Mouse (Mus musculus): ENCODE results near the gene Tdrd7.

Gene Tdrd7

DNA sequence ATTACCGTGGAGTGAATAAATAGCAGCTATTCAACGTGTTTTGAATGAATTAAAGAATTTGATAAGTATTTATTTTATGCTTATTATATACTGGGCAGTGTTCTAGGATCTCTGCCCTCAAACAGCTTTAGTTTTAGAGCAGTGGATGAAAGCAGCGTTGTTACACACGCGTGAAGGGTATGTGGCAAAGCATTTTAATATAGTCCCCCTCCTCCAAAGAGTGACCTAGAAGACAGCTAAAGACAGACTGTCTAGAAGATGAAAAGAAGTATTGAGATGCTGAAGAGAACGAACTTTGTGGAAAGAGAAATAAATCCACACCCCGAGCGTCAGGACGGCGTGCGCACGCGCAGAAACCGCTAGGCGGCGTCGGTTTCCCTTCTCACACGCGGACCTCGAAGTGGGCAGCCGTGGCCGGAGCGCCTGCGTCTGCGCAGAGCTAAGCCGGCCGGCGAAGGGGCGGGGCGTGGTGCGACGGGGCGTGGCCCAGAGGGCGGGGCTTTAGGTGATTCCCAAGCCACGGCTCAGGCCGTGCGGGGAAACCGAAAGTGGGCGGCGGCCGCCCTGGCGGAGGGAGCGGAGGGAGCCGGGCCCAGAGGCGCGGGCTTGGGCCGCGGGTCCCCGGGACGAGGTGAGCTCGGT, 6.8 kb downstream of the Tdrd7 start:
- DNase-seq (ENCODE audit: extremely low read depth, insufficient read length, low spot score): peak; percentile 99

DNA sequence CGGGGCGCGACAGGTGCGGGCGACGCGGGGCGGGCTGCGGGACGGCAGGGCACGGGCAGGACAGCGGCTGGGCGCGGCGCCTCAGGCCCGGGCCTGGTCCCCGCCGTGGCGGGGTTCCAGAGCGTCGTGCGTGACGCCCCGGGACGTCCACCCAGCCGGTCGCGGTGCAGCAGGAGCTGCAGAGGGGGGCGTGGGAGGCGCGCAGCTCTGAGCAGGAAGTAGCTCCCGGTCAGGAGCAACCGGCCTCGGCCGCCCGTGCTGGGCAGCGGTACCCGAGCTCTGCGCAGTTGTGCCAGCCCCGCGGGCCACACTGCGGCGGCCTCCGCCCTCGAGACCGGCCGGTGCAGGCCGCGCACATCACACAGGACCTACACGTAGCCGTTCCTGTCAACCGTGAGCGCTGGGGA, 7.3 kb downstream of the Tdrd7 start:
- peak; percentile 86 for DNase-seq (ENCODE audit: extremely low read depth, insufficient read length, low spot score)

DNA sequence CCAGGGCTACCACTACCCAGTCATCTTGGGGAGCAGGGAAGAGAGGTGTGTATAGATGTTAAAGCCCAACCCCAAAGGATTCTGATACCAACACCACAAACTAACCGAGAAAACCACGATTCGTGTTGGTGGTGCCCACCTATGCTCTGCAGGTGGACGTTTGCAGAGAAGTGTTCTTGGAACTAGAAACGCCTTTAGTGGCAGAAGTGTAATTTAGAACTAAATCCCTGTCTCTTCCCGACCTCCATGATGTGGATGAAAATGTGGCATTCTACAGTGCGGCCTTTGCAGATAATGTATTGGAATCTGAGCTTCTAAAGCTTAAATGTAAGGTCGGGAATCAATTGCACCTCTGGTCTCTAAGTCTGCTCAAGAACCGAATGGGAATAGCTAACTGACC, 7.8 kb downstream of the Tdrd7 start:
- no peak for DNase-seq (ENCODE audit: extremely low read depth, insufficient read length, low spot score)

DNA sequence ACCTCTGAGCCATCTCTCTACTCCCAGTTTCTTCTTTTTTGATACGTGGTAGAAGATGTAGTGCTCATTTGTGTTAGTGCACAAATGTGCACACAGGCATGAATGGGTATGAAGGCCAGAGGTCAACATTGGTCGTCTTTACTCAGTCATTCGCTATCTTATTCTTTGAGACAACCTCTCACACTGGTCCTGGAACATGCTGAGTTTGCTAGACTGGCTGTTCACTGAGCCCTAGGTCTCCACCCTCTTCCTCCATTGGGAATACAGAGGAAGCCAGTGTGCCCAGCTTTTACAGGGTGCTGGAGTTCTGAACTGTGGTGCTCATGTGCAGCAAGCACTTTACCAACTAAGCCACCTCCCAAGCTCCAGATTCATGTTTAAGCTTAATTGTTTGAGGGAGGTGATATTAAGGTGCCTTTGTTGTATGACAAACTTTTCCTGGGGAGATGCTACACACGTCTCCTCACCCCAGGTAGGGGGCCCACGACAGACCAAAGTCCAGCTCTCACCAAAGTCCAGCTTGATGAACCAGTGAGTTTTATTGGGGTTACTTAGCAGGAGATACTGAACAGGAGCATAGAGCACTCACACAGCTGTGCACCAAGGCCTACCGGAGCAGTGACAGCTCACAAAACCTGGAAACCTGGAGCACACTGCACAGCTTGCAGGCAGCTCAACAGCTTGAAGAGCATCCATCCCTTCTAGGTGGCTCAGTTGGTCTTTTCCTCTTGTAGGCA, 12.0 kb downstream of the Tdrd7 start:
- no peak for DNase-seq (ENCODE audit: extremely low read depth, insufficient read length, low spot score)

GRCm38 (mm10) chr4:45979916-45980315, 14.8 kb downstream of the Tdrd7 start:
- DNase-seq (ENCODE audit: extremely low read depth, insufficient read length, low spot score): no peak

GRCm38 (mm10) chr4:45981054-45981453, 15.9 kb downstream of the Tdrd7 start:
- DNase-seq (ENCODE audit: extremely low read depth, insufficient read length, low spot score): no peak

DNA sequence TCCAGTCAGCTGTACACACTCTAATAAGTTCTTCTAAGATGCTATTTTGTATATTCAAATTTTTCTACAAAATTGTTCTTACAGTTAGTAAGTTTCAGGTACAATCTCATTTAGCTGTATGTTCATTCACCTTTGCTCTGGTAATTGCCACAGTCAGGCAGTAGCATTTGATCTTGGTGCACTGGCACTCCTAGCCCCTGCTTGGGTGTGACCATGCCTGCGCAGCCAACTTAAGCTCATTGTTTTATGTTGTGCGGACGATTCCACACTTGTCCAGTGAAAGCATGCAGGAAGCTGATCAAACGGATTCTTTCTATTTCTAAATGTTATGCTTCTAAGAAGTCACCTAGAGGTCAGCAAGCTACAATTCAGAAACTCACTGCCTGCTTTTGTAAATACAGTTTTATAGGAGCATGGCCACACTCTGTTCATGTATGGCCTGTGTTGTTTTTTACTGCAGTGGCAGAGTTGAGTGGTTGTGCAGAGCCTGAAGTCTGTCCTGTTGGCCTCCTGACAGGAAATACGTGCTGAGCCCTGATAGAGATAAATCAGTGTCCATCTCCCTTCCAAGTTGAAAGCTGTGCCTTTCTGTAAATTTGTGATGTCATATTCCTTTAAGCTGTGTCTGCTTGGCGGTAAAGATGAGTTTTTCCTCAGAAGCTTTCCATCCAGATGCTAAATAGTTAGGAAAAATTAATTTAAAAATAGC, 25.4 kb downstream of the Tdrd7 start:
- DNase-seq (ENCODE audit: extremely low read depth, insufficient read length, low spot score): no peak

DNA sequence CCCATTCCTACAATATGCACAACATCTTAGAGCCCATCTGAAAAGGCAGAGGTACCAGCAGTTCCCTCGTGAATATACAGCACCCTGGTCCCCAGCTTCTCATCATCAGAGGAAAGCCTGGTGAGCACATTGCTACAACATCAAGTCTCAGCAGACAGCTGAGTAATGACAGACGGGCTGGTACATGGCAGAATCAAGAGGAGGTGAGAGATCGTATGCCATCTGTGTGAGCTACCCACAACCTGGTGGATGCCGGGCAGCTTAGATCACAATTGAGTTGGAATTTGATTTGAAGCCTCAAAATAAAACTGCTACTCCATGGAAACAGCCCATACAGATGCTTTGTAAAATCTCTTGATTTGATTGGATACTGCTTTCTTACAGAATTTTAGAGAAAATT, 33.4 kb downstream of the Tdrd7 start:
- DNase-seq (ENCODE audit: extremely low read depth, insufficient read length, low spot score): no peak

DNA sequence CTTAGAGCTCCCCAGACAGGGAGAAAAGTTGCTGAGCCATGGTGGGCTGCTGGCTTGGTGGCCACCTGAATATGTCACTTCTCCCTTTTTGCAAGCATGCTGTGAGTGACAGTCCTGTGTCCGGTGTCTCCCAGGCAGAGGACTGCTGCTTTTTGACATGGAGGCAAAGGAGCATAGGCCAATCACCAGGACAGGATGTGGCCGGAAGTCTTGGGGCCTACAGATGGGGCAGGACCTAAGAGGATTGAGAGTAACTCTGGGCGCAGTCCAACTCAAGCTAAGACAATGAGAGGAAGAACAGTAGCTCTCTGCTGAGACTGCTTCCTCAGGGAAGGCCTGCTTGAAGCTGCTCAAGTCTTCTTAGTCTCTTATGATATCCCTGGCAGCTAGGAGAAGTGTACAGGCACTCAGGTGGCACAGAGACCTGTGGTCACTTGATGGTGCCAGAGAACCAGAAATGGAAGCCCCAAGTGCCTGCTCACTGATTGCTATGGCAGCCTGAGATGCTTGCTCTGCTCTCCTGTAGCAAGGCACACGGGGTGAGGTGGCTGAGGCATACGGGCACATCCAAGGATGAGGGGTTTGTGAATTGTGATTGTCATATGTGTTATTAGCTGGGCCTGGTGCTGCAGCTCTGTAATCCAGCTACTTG, 43.1 kb downstream of the Tdrd7 start:
- DNase-seq (ENCODE audit: extremely low read depth, insufficient read length, low spot score): no peak

DNA sequence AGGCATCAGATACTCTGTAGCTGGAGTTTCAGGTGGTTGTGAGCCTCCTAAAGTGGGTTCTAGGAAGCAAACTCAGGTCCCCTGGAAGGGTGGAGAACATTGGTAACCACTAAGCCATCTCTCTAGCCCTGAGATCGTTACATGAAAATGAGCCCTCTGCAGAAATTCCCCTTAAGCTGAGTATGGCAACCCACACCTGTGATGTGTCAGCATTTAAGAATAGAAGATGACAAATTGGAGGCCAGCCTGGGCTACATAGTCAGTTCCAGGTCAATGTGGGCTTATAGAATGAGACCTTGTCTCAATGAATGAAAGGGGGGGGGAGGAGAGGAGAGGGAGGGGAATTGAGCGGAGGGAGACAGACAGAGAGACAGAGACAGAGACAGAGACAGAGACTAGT, 46.6 kb downstream of the Tdrd7 start:
- no peak for DNase-seq (ENCODE audit: extremely low read depth, insufficient read length, low spot score)

- no peak for DNase-seq (ENCODE audit: extremely low read depth, insufficient read length, low spot score)
These were observed 50.5 kb downstream of the Tdrd7 start for GRCm38 (mm10) chr4:46015605-46016004.

DNA sequence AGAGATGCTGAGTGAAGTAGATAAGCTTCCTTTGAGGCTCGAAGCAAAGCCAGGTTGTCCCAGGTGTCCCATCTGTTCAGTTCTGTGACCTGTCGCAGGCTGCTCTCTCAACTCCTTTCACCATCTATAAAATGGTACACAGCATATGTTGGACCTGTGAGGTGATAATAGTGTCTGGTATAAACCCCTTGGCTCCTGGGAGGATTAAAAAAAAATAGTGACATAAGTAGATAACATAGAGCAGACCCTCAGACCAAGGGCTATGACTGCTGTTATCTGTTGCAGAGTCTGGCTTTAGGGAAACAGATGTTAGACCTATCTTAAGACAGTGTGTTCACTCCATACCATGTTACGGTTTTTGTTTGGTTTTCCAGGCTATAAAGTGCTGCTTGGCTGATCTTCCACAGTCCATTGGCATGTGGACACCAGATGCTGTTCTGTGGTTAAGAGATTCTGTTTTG, 57.9 kb downstream of the Tdrd7 start:
- DNase-seq (ENCODE audit: extremely low read depth, insufficient read length, low spot score): no peak

- DNase-seq (ENCODE audit: extremely low read depth, insufficient read length, low spot score): no peak
These were observed 60.8 kb downstream of the Tdrd7 start for GRCm38 (mm10) chr4:46025893-46026292.

GRCm38 (mm10) chr4:46028224-46028623, 63.1 kb downstream of the Tdrd7 start:
- DNase-seq (ENCODE audit: extremely low read depth, insufficient read length, low spot score): no peak

DNA sequence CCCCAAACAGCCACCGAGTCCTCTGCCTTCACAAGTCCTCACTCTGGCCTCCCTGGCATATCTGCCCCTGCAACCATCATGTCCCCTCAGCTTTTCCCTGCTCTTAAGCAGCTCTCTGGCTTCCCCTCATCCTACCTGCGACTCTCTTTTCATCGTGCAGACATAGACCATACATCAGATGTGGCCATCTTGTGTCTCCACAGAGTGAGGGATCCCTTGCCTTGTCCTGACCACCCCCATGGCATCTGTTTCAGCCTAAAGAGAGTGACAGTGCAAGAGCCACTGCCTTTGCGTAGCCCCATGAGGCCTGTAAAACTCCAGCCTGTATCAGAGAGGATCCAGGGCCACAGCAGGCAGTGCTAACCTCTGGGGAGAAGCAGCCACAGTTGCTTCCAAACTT, 63.6 kb downstream of the Tdrd7 start:
- no peak for DNase-seq (ENCODE audit: extremely low read depth, insufficient read length, low spot score)

DNA sequence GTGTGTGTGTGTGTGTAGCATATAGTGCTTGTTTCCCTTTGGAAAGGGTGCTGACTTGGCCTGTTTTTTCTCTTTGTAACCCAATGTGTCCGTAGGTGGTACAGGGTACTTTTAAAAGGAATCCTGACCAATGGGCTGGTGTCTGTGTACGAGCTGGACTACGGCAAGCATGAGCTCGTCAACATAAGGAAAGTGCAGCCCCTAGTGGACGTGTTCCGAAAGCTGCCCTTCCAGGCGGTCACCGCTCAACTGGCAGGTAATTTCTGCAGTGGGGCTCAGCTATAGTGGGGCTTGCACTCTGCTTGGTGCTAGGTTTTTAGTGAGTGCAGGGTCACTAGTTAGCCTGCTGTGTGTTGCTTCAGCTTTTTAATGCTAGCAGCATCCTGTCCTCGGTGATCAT, 64.4 kb downstream of the Tdrd7 start:
- DNase-seq (ENCODE audit: extremely low read depth, insufficient read length, low spot score): no peak

DNA sequence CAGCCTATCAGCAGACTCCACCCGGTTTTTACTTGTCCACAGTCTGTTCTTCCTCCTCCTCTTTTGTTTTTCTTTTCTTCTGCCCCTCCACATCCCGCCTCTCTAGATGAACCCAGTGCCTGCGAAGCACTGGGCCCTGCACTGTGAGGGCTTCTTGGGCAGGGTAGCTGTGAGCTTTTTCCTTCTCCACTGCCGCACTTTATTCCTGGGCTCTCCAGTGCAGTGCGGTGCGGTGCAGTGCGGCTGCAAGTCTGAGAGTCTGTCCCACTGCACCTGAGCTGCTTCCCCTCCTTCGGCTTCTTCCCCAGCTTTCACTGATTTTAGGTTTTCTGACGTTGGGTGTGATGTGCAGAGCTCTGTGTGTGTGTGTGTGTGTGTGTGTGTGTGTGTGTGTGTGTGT, 67.3 kb downstream of the Tdrd7 start:
- no peak for DNase-seq (ENCODE audit: extremely low read depth, insufficient read length, low spot score)

DNA sequence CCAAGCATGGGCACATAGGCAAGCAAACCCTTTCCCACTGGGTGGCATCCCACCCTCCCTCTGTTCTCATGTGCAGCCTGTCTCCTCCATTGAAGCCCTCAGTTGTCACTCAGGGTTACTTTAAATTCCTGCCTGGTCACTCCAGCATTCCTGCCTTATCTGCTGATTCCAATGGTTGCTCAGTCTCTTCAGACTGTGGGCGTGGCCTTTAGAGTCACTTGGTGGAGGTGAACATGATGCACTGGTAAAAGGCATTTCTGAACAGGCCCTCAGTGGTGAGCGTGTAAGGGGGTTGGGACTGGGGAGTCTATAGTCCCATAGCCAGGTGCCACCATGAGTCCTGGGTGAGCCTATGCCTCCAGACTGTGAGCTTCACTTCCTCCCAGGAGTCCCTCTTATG, 68.1 kb downstream of the Tdrd7 start:
- DNase-seq (ENCODE audit: extremely low read depth, insufficient read length, low spot score): no peak

DNA sequence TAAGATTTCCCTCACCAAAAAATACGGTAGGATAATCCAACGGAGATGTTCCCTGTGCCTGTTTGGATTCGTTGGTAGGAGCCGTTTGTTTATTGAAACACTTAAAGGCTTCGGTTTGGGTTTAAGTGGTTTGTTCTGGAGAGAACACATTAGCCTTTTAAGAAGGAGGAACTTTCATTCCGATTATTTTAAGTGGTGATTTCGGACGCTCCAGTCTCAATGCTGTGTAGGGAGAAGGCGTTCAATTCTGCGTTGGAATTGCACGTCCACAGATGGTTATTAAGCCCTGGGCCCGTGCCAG, 73.4 kb downstream of the Tdrd7 start:
- DNase-seq (ENCODE audit: extremely low read depth, insufficient read length, low spot score): no peak

- DNase-seq (ENCODE audit: extremely low read depth, insufficient read length, low spot score): peak; percentile 30
These were observed 74.0 kb downstream of the Tdrd7 start, which contains the start of gene Tmod1 for GRCm38 (mm10) chr4:46038892-46039751. TSS of gene Tmod1 (plus strand) at chr4:46038935.

DNA sequence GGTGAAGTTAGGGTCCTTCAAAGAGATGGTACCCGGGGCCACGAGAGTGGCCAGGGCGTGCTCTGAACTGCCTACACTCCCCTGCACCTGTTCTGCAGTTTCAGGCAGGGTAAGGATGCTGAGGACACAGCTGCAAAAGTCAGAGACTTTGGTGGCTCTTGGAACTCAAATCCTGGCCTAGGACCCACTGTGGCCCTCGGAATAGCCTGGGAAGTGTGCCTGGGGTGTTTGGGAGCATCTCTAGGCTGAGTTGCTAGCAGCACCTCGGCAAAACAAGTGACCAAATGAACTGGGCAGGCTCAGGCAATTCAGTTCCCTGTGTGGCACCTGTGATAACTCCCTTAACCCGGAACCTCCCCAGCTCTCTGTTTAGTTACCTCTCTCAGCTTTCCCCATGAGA, 74.8 kb downstream of the Tdrd7 start:
- DNase-seq (ENCODE audit: extremely low read depth, insufficient read length, low spot score): no peak

Data from 3134 (cell line).